Mouse (Mus musculus): Measurements from ENCODE around the gene Cyp2c54. TPM values are rescaled to one million over a fixed set of nuclear protein-coding genes. Genes with fewer than 3 reads are reported as not detected.

The Cyp2c54 gene
- polyA plus RNA-seq (2021; fragmentation: Nextera tagmentation) = not detected in 2 replicates
- long read RNA-seq, experiment 1 = 0 reads
- long read RNA-seq, experiment 2 = 0 reads

GRCm38 (mm10) chr19:40073701-40074100, at the start of gene Cyp2c54:
Cyp2c54 (minus strand) TSS chr19:40073827.

GRCm38 (mm10) chr19:40089421-40089820, 15.8 kb upstream of the Cyp2c54 start, which contains the start of gene Cyp2c50:
Cyp2c50 (plus strand) TSS chr19:40089688.

GRCm38 (mm10) chr19:39992140-39992539, 81.5 kb downstream of the Cyp2c54 start, which contains the start of gene Cyp2c37:
Cyp2c37 (plus strand) TSS chr19:39992424.

Other genes with a start within 250 kb of the Cyp2c54 start
- gene Cyp2c69, start 187.0 kb downstream of the Cyp2c54 start, polyA plus RNA-seq (2021; fragmentation: Nextera tagmentation) = not detected in 2 replicates
- gene Cyp2c37, start 81.4 kb downstream of the Cyp2c54 start, polyA plus RNA-seq (2021; fragmentation: Nextera tagmentation) = not detected in 2 replicates
- gene Cyp2c50, start 15.9 kb upstream of the Cyp2c54 start, polyA plus RNA-seq (2021; fragmentation: Nextera tagmentation) = not detected in 2 replicates
- gene Cyp2c70, start 113.5 kb upstream of the Cyp2c54 start, polyA plus RNA-seq (2021; fragmentation: Nextera tagmentation) = not detected in 2 replicates
- 16.2 and 22.2 TPM in 2 replicates for gene Pdlim1, start 198.0 kb upstream of the Cyp2c54 start, polyA plus RNA-seq (2021; fragmentation: Nextera tagmentation)

Data from left cerebral cortex, adult 6 months (tissue).